Mouse (Mus musculus): ENCODE measurements around the gene Dlg2. TPM values are rescaled to one million over a fixed set of nuclear protein-coding genes. Genes with fewer than 3 reads are reported as not detected.
A peak's percentile ranks its signal among the peaks of the same experiment; 100 is the strongest.

Gene Dlg2
- polyA plus RNA-seq, 1 experiment from 2014 or later: 6.3 TPM

GRCm38 (mm10) chr7:91389272-91389671 is 912.8 kb downstream of the Dlg2 start:
- H3K4me1 ChIP-seq (replicated peaks; ENCODE audit: control insufficient read depth, insufficient read depth, low read length): no peaks in the 10 kb centered on the region
- no peak overlapping the region for H3K9ac ChIP-seq (ENCODE audit: low read length)
- ATAC-seq (replicated peaks; ENCODE audit: low FRiP score, low TSS enrichment, low read depth) (no peak), DNase-seq (ENCODE audit: low spot score) (no peak)
- WGBS: 89% methylated on average over 5 of the region's 5 CpGs
- H3K27ac ChIP-seq (ENCODE audit: low read depth): no peak overlapping the region
- H3K27me3 ChIP-seq (replicated peaks; ENCODE audit: control insufficient read depth, insufficient read depth, low read length): no peaks in the 10 kb centered on the region
- H3K4me2 ChIP-seq (ENCODE audit: low read length): no peak overlapping the region
- H3K4me3 ChIP-seq (ENCODE audit: low read depth, low read length): no peak overlapping the region
- H3K36me3 ChIP-seq (ENCODE audit: control insufficient read depth, insufficient read depth, low read length): no peaks in the 10 kb centered on the region
- no peaks in the 10 kb centered on the region for H3K9me3 ChIP-seq (ENCODE audit: control insufficient read depth, low read length)

- 44% methylated on average over 3 of the region's 3 CpGs for WGBS
- H3K4me1 ChIP-seq (replicated peaks; ENCODE audit: control insufficient read depth, insufficient read depth, low read length): no peaks in the 10 kb centered on the region
- H3K36me3 ChIP-seq (ENCODE audit: control insufficient read depth, insufficient read depth, low read length): no peaks in the 10 kb centered on the region
- H3K4me2 ChIP-seq (ENCODE audit: low read length): no peak overlapping the region
- no peak overlapping the region for H3K27ac ChIP-seq (ENCODE audit: low read depth)
- no peak overlapping the region for H3K9ac ChIP-seq (ENCODE audit: low read length)
- ATAC-seq (replicated peaks; ENCODE audit: low FRiP score, low TSS enrichment, low read depth) (no peak), DNase-seq (ENCODE audit: low spot score) (no peak)
- H3K27me3 ChIP-seq (replicated peaks; ENCODE audit: control insufficient read depth, insufficient read depth, low read length): no peaks in the 10 kb centered on the region
- no peaks in the 10 kb centered on the region for H3K9me3 ChIP-seq (ENCODE audit: control insufficient read depth, low read length)
- H3K4me3 ChIP-seq (ENCODE audit: low read depth, low read length): no peak overlapping the region
These were observed 921.4 kb downstream of the Dlg2 start for GRCm38 (mm10) chr7:91397827-91398226.

GRCm38 (mm10) chr7:91412109-91412508 is 935.6 kb downstream of the Dlg2 start:
- Histone ChIP-seq H3K36me3 (ENCODE audit: control insufficient read depth, insufficient read depth, low read length) (no peaks in the 10 kb centered on the region), H3K27ac (ENCODE audit: low read depth) (no peak overlapping the region), H3K4me2 (ENCODE audit: low read length) (no peak overlapping the region), H3K9ac (ENCODE audit: low read length) (no peak overlapping the region), H3K4me1 (replicated peaks; ENCODE audit: control insufficient read depth, insufficient read depth, low read length) (no peaks in the 10 kb centered on the region), H3K4me3 (ENCODE audit: low read depth, low read length) (no peak overlapping the region), H3K9me3 (ENCODE audit: control insufficient read depth, low read length) (no peaks in the 10 kb centered on the region), H3K27me3 (replicated peaks; ENCODE audit: control insufficient read depth, insufficient read depth, low read length) (no peaks in the 10 kb centered on the region)
- WGBS: 81% methylated on average over 5 of the region's 5 CpGs
- ATAC-seq (replicated peaks; ENCODE audit: low FRiP score, low TSS enrichment, low read depth) (no peak), DNase-seq (ENCODE audit: low spot score) (no peak)

GRCm38 (mm10) chr7:91414150-91414549 is 937.7 kb downstream of the Dlg2 start:
- H3K27ac ChIP-seq (ENCODE audit: low read depth): no peak overlapping the region
- no peaks in the 10 kb centered on the region for H3K36me3 ChIP-seq (ENCODE audit: control insufficient read depth, insufficient read depth, low read length)
- H3K4me3 ChIP-seq (ENCODE audit: low read depth, low read length): no peak overlapping the region
- WGBS: 81% methylated on average over 2 of the region's 2 CpGs
- no peak for DNase-seq (ENCODE audit: low spot score)
- H3K27me3 ChIP-seq (replicated peaks; ENCODE audit: control insufficient read depth, insufficient read depth, low read length): no peaks in the 10 kb centered on the region
- H3K9ac ChIP-seq (ENCODE audit: low read length): no peak overlapping the region
- no peak overlapping the region for H3K4me2 ChIP-seq (ENCODE audit: low read length)
- H3K4me1 ChIP-seq (replicated peaks; ENCODE audit: control insufficient read depth, insufficient read depth, low read length): no peaks in the 10 kb centered on the region
- no peak for ATAC-seq (replicated peaks; ENCODE audit: low FRiP score, low TSS enrichment, low read depth)
- no peaks in the 10 kb centered on the region for H3K9me3 ChIP-seq (ENCODE audit: control insufficient read depth, low read length)

GRCm38 (mm10) chr7:91414749-91415148 is 938.3 kb downstream of the Dlg2 start:
- Histone ChIP-seq H3K27me3 (replicated peaks; ENCODE audit: control insufficient read depth, insufficient read depth, low read length) (no peaks in the 10 kb centered on the region), H3K27ac (ENCODE audit: low read depth) (no peak overlapping the region), H3K9ac (ENCODE audit: low read length) (no peak overlapping the region), H3K4me1 (replicated peaks; ENCODE audit: control insufficient read depth, insufficient read depth, low read length) (no peaks in the 10 kb centered on the region), H3K9me3 (ENCODE audit: control insufficient read depth, low read length) (no peaks in the 10 kb centered on the region), H3K4me2 (ENCODE audit: low read length) (no peak overlapping the region), H3K36me3 (ENCODE audit: control insufficient read depth, insufficient read depth, low read length) (no peaks in the 10 kb centered on the region), H3K4me3 (ENCODE audit: low read depth, low read length) (no peak overlapping the region)
- 77% methylated on average over 2 of the region's 2 CpGs for WGBS
- ATAC-seq (replicated peaks; ENCODE audit: low FRiP score, low TSS enrichment, low read depth) (no peak), DNase-seq (ENCODE audit: low spot score) (no peak)

- H3K4me1 ChIP-seq (replicated peaks; ENCODE audit: control insufficient read depth, insufficient read depth, low read length): no peaks in the 10 kb centered on the region
- 85% methylated on average over 4 of the region's 4 CpGs for WGBS
- no peaks in the 10 kb centered on the region for H3K27me3 ChIP-seq (replicated peaks; ENCODE audit: control insufficient read depth, insufficient read depth, low read length)
- no peak overlapping the region for H3K27ac ChIP-seq (ENCODE audit: low read depth)
- no peak overlapping the region for H3K4me3 ChIP-seq (ENCODE audit: low read depth, low read length)
- no peak overlapping the region for H3K4me2 ChIP-seq (ENCODE audit: low read length)
- no peak for ATAC-seq (replicated peaks; ENCODE audit: low FRiP score, low TSS enrichment, low read depth)
- no peaks in the 10 kb centered on the region for H3K36me3 ChIP-seq (ENCODE audit: control insufficient read depth, insufficient read depth, low read length)
- H3K9me3 ChIP-seq (ENCODE audit: control insufficient read depth, low read length): no peaks in the 10 kb centered on the region
- no peak for DNase-seq (ENCODE audit: low spot score)
- H3K9ac ChIP-seq (ENCODE audit: low read length): no peak overlapping the region
These were observed 943.7 kb downstream of the Dlg2 start for GRCm38 (mm10) chr7:91420215-91420614.

GRCm38 (mm10) chr7:91423784-91424183 is 947.3 kb downstream of the Dlg2 start:
- H3K9ac ChIP-seq (ENCODE audit: low read length): no peak overlapping the region
- no peaks in the 10 kb centered on the region for H3K4me1 ChIP-seq (replicated peaks; ENCODE audit: control insufficient read depth, insufficient read depth, low read length)
- no peak overlapping the region for H3K4me3 ChIP-seq (ENCODE audit: low read depth, low read length)
- no peak overlapping the region for H3K4me2 ChIP-seq (ENCODE audit: low read length)
- ATAC-seq (replicated peaks; ENCODE audit: low FRiP score, low TSS enrichment, low read depth) (no peak), DNase-seq (ENCODE audit: low spot score) (no peak)
- WGBS: 40% methylated on average over 4 of the region's 4 CpGs
- no peak overlapping the region for H3K27ac ChIP-seq (ENCODE audit: low read depth)
- no peaks in the 10 kb centered on the region for H3K9me3 ChIP-seq (ENCODE audit: control insufficient read depth, low read length)
- no peaks in the 10 kb centered on the region for H3K27me3 ChIP-seq (replicated peaks; ENCODE audit: control insufficient read depth, insufficient read depth, low read length)
- no peaks in the 10 kb centered on the region for H3K36me3 ChIP-seq (ENCODE audit: control insufficient read depth, insufficient read depth, low read length)

- Histone ChIP-seq H3K36me3 (ENCODE audit: control insufficient read depth, insufficient read depth, low read length) (no peaks in the 10 kb centered on the region), H3K9ac (ENCODE audit: low read length) (no peak overlapping the region), H3K4me3 (ENCODE audit: low read depth, low read length) (no peak overlapping the region), H3K4me1 (replicated peaks; ENCODE audit: control insufficient read depth, insufficient read depth, low read length) (no peaks in the 10 kb centered on the region), H3K9me3 (ENCODE audit: control insufficient read depth, low read length) (no peaks in the 10 kb centered on the region), H3K4me2 (ENCODE audit: low read length) (no peak overlapping the region), H3K27ac (ENCODE audit: low read depth) (no peak overlapping the region), H3K27me3 (replicated peaks; ENCODE audit: control insufficient read depth, insufficient read depth, low read length) (no peaks in the 10 kb centered on the region)
- ATAC-seq (replicated peaks; ENCODE audit: low FRiP score, low TSS enrichment, low read depth) (no peak), DNase-seq (ENCODE audit: low spot score) (no peak)
- WGBS: 83% methylated on average over 5 of the region's 5 CpGs
These were observed 953.3 kb downstream of the Dlg2 start for GRCm38 (mm10) chr7:91429712-91430275.

- H3K27ac ChIP-seq (ENCODE audit: low read depth): no peak overlapping the region
- no peaks in the 10 kb centered on the region for H3K9me3 ChIP-seq (ENCODE audit: control insufficient read depth, low read length)
- no peaks in the 10 kb centered on the region for H3K27me3 ChIP-seq (replicated peaks; ENCODE audit: control insufficient read depth, insufficient read depth, low read length)
- H3K9ac ChIP-seq (ENCODE audit: low read length): no peak overlapping the region
- ATAC-seq (replicated peaks; ENCODE audit: low FRiP score, low TSS enrichment, low read depth): 0 out of 2 replicates have a peak, but pooled peaks have one; percentile 53
- peak; percentile 54 for DNase-seq (ENCODE audit: low spot score)
- H3K4me1 ChIP-seq (replicated peaks; ENCODE audit: control insufficient read depth, insufficient read depth, low read length): no peaks in the 10 kb centered on the region
- no peak overlapping the region for H3K4me2 ChIP-seq (ENCODE audit: low read length)
- H3K36me3 ChIP-seq (ENCODE audit: control insufficient read depth, insufficient read depth, low read length): no peaks in the 10 kb centered on the region
- WGBS: 42% methylated on average over 11 of the region's 11 CpGs
- H3K4me3 ChIP-seq (ENCODE audit: low read depth, low read length): no peak overlapping the region
These were observed 955.2 kb downstream of the Dlg2 start for GRCm38 (mm10) chr7:91431594-91432240.

All from intestine, embryonic 14.5 days (tissue).